9 mouse cellular contexts compared by ENCODE assay signal in the genomic region with DNA sequence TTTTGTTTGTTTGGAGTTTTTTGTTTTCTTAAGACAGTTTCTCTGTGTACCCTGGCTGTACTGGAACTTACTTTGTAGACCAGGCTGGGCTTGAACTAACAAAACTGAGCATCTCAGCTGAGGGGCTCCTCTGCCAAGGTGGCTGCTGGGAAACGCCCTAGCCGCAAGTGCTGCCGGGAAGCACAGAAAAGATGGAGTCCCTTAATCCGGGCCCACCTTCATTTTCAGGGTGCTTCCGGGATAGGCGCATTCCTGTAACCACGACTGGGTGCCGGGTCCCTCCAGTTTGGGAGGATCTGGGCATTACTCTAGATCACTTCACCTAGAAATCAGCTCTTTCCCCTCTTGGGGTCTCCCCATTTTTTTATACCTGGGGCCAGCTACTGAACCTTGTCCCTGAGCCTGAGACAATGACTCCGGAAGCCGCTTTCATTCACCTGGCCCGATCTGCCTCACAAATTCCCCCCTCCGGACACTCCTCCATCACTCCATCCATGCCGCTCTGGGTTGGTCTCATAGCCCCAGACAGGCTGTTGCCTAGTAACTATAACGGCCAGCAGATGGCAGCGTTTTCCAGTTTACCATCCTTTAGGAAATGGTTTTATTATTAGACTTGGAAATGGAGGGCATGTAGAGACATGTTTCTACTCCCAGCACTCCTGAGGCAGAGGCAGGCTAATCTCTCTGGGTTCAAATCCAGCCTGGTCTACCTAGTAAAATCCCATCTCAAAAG. TPM values are rescaled to one million over a fixed set of nuclear protein-coding genes. Genes with fewer than 3 reads are reported as not detected.
A peak's percentile ranks its signal among the peaks of the same experiment; 100 is the strongest.
DNase-seq lines count a peak whose midpoint lies in the region; ATAC-seq and TF ChIP-seq lines count a peak whose summit lies in the region.
"Had no signal": no experiment of that assay in that cellular context is flagged by ENCODE, and none has a peak within 500 bp of the region (broad histone marks: within the 10 kb centered on the region; RNA-seq: fewer than 3 reads in every experiment).

No protein-coding gene starts in this region.

- no peak for TF ChIP-seq POLR2A in ES-Bruce4 (IDR thresholded peaks at IDR 0.05; ENCODE audit: insufficient read depth, low read length)

- peak overlapping the region; percentile 59 for H3K9ac ChIP-seq in ES-Bruce4 (ENCODE audit: low read depth, poor library complexity, severe bottlenecking)
- H3K9ac ChIP-seq in kidney, embryonic 16.5 days (replicated peaks; ENCODE audit: low read length): no peak overlapping the region
- H3K9ac ChIP-seq in liver, embryonic 13.5 days: no peak overlapping the region
- H3K9ac ChIP-seq: hindbrain, embryonic 15.5 days had no signal

- peak overlapping the region; percentile 34 for H3K4me3 ChIP-seq in ES-Bruce4 (ENCODE audit: low read depth, low read length)
- H3K4me3 ChIP-seq in kidney, embryonic 16.5 days (ENCODE audit: low read length): no peak overlapping the region
- no peak overlapping the region for H3K4me3 ChIP-seq in liver, embryonic 13.5 days (replicated peaks)
- H3K4me3 ChIP-seq: hindbrain, embryonic 15.5 days had no signal

- H3K27me3 ChIP-seq in ES-Bruce4 (ENCODE audit: control insufficient read depth, insufficient read depth, low read length, poor library complexity, severe bottlenecking): no peaks in the 10 kb centered on the region
- peaks cover 5% of the 10 kb centered on the region; the same call in 1 of the 2 replicates for H3K27me3 ChIP-seq in kidney, embryonic 16.5 days (ENCODE audit: insufficient read depth, low read length)
- H3K27me3 ChIP-seq in liver, embryonic 13.5 days: no peaks in the 10 kb centered on the region
- H3K27me3 ChIP-seq: hindbrain, embryonic 15.5 days had no signal

- peak overlapping the region; percentile 96 for H3K27ac ChIP-seq in ES-Bruce4 (ENCODE audit: insufficient read depth, low read length)
- H3K27ac ChIP-seq in kidney, embryonic 16.5 days (ENCODE audit: low read length): no peak overlapping the region
- H3K27ac ChIP-seq in liver, embryonic 13.5 days: no peak overlapping the region
- H3K27ac ChIP-seq: hindbrain, embryonic 15.5 days had no signal

- H3K4me2 ChIP-seq in kidney, embryonic 16.5 days (replicated peaks; ENCODE audit: low read depth, low read length): 0 out of 2 replicates have a peak overlapping the region, but pooled peaks have one; percentile 7
- H3K4me2 ChIP-seq in liver, embryonic 13.5 days: no peak overlapping the region
- H3K4me2 ChIP-seq: hindbrain, embryonic 15.5 days had no signal

- TF ChIP-seq CTCF in ES-Bruce4 (IDR thresholded peaks at IDR 0.05; ENCODE audit: low read depth, low read length): peak; percentile 39

- DNase-seq in B cell, adult 2 months: peak; percentile 7 to 10
- DNase-seq in cerebellum, postnatal 10 days: peak; percentile 79 to 82
- peak; percentile 24 for DNase-seq in gastrocnemius, postnatal 25 days
- DNase-seq in liver, embryonic 13.5 days: peak; percentile 36
- peak; percentile 26 for DNase-seq in retina, adult 2 months (ENCODE audit: low read depth, low spot score)

- 0 out of 2 replicates have a peak, but pooled peaks have one; percentile 46 for ATAC-seq in kidney, embryonic 16.5 days (ENCODE audit: low FRiP score, low TSS enrichment)
- peak; percentile 37; the same call in 1 of the 2 replicates for ATAC-seq in liver, embryonic 13.5 days (ENCODE audit: low read depth)
- no peak; the same call in 1 of the 2 replicates for ATAC-seq in erythroid progenitor cell, adult 5-6 weeks (replicated peaks; ENCODE audit: low FRiP score, poor library complexity, severe bottlenecking)

- peaks cover 3% of the 10 kb centered on the region for H3K4me1 ChIP-seq in ES-Bruce4 (ENCODE audit: control insufficient read depth, insufficient read depth, low read length)
- no peaks in the 10 kb centered on the region for H3K4me1 ChIP-seq in kidney, embryonic 16.5 days (ENCODE audit: insufficient read depth, low read length)
- peaks cover 23% of the 10 kb centered on the region for H3K4me1 ChIP-seq in liver, embryonic 13.5 days (replicated peaks)
- H3K4me1 ChIP-seq: hindbrain, embryonic 15.5 days had no signal

- H3K9me3 ChIP-seq in ES-Bruce4 (replicated peaks; ENCODE audit: control insufficient read depth, insufficient read depth, low read length, poor library complexity, severe bottlenecking): no peaks in the 10 kb centered on the region
- no peaks in the 10 kb centered on the region for H3K9me3 ChIP-seq in kidney, embryonic 16.5 days (ENCODE audit: low read length)
- no peaks in the 10 kb centered on the region for H3K9me3 ChIP-seq in liver, embryonic 13.5 days (replicated peaks)
- H3K9me3 ChIP-seq: hindbrain, embryonic 15.5 days had no signal

- 18% methylated on average over 15 of the region's 15 CpGs for WGBS in kidney, embryonic 16.5 days
- WGBS in liver, embryonic 13.5 days (ENCODE audit: insufficient replicate concordance): 16% methylated on average over 15 of the region's 15 CpGs

- TF ChIP-seq EP300 in ES-Bruce4 (IDR thresholded peaks at IDR 0.05; ENCODE audit: insufficient read depth, low read depth, low read length): 0 out of 2 replicates have a peak, but pooled peaks have one; percentile 14

- H3K36me3 ChIP-seq in ES-Bruce4 (ENCODE audit: control insufficient read depth, insufficient read depth, low read length, poor library complexity, severe bottlenecking): no peaks in the 10 kb centered on the region
- H3K36me3 ChIP-seq in kidney, embryonic 16.5 days (ENCODE audit: insufficient read depth, low read length): no peaks in the 10 kb centered on the region
- no peaks in the 10 kb centered on the region for H3K36me3 ChIP-seq in liver, embryonic 13.5 days
- H3K36me3 ChIP-seq: hindbrain, embryonic 15.5 days had no signal

RNA-seq across cellular contexts. Expression of a gene that starts 4.8 kb away (rescaled TPM):
- polyA plus RNA-seq in ES-Bruce4 (2011; ENCODE audit: insufficient read depth, insufficient read length, low read depth, missing spikeins): 0.57 and 1.4 TPM in 2 replicates
- total RNA-seq in gastrocnemius, postnatal 25 days (2021): not detected
- polyA plus RNA-seq in kidney, embryonic 16.5 days (2015; fragmentation: Nextera tagmentation; extraction: Ambion mirVana): 0.49 and 1.4 TPM in 2 replicates
- not detected in 2 replicates for polyA plus RNA-seq in liver, embryonic 13.5 days (2015; fragmentation: Nextera tagmentation; extraction: Ambion mirVana)
- total RNA-seq in erythroid progenitor cell, adult 5-6 weeks (2015; ENCODE audit: low replicate concordance): 2.5 TPM in 1 of 2 replicates, not detected in the other
- 0.39 TPM in 1 of 2 replicates, not detected in the other for total RNA-seq in erythroid progenitor cell, adult 5-6 weeks (2017; ENCODE audit: low replicate concordance)
- polyA plus RNA-seq: hindbrain, embryonic 15.5 days had no signal

RNA-seq across cellular contexts. Expression of a gene that starts 15.5 kb away (rescaled TPM):
- not detected in 2 replicates for polyA plus RNA-seq in ES-Bruce4 (2011; ENCODE audit: insufficient read depth, insufficient read length, low read depth, missing spikeins)
- not detected for total RNA-seq in gastrocnemius, postnatal 25 days (2021)
- 0.22 and 0.36 TPM in 2 replicates for polyA plus RNA-seq in kidney, embryonic 16.5 days (2015; fragmentation: Nextera tagmentation; extraction: Ambion mirVana)
- polyA plus RNA-seq in liver, embryonic 13.5 days (2015; fragmentation: Nextera tagmentation; extraction: Ambion mirVana): not detected in 2 replicates
- total RNA-seq in erythroid progenitor cell, adult 5-6 weeks (2015; ENCODE audit: low replicate concordance): not detected in 2 replicates
- total RNA-seq in erythroid progenitor cell, adult 5-6 weeks (2017; ENCODE audit: low replicate concordance): not detected in 2 replicates
- polyA plus RNA-seq: hindbrain, embryonic 15.5 days had no signal

Comparison
In these comparisons a context has a peak if more than half of its experiments do, and no peak if none do; other contexts are left out.
1. DNase-seq: peak in every context shown above with its lines; median percentile 80 in cerebellum, postnatal 10 days; 36 in liver, embryonic 13.5 days; 26 in retina, adult 2 months; 24 in gastrocnemius, postnatal 25 days; 8 in B cell, adult 2 months.